Mouse (Mus musculus) stomach, embryonic 14.5 days (tissue): ENCODE data around the gene Ncmap. TPM values are rescaled to one million over a fixed set of nuclear protein-coding genes. Genes with fewer than 3 reads are reported as not detected.

ENCODE experiments used
- ATAC-seq: fragments of 200-750 bp; cut with Nextera tagmentation; 2 replicates; pipeline ENCODE4 v1.8.0; 2017; ENCODE audit warnings: low read depth, moderate TSS enrichment; ENCODE audit not compliant: insufficient number of reproducible peaks, insufficient read depth, low FRiP score
- H3K27ac ChIP-seq: fragments of 300-500 bp; sonication (generic); 2 replicates; pipeline ENCODE4 v1.5.1; 2014; ENCODE audit warnings: mild to moderate bottlenecking, low read length, moderate library complexity, mixed read lengths
- H3K27me3 ChIP-seq: fragments of 300-500 bp; sonication (generic); 2 replicates; pipeline ENCODE4 v1.6.1; 2014; ENCODE audit warnings: low read length, control low read depth, mixed read lengths; ENCODE audit not compliant: control insufficient read depth, insufficient read depth
- H3K36me3 ChIP-seq: fragments of 300-500 bp; sonication (generic); 2 replicates; pipeline ENCODE4 v1.6.1; 2014; ENCODE audit warnings: mild to moderate bottlenecking, control low read depth, low read length, moderate library complexity, mixed read lengths; ENCODE audit not compliant: control insufficient read depth, insufficient read depth
- H3K4me1 ChIP-seq: fragments of 300-500 bp; sonication (generic); 2 replicates; pipeline ENCODE4 v1.6.1; 2014; ENCODE audit warnings: low read length, control low read depth, mixed read lengths; ENCODE audit not compliant: control insufficient read depth, insufficient read depth
- H3K4me2 ChIP-seq: fragments of 300-500 bp; sonication (generic); replicated peaks from 2 replicates; pipeline ENCODE4 v1.6.1; 2014; ENCODE audit warnings: low read depth, low read length, control low read depth
- H3K4me3 ChIP-seq: fragments of 300-500 bp; sonication (generic); 2 replicates; pipeline ENCODE4 v1.5.1; 2014; ENCODE audit warnings: low read depth, low read length, control low read depth
- H3K9ac ChIP-seq: fragments of 300-500 bp; sonication (generic); replicated peaks from 2 replicates; pipeline ENCODE4 v1.6.1; 2014; ENCODE audit warnings: low read depth, mild to moderate bottlenecking, control low read depth, low read length, moderate library complexity, mixed read lengths
- H3K9me3 ChIP-seq: fragments of 300-500 bp; sonication (generic); 2 replicates; pipeline ENCODE4 v1.6.1; 2016; ENCODE audit warnings: low read depth, low read length, control low read depth; ENCODE audit not compliant: control insufficient read depth
- WGBS: fragments of 180-500 bp; shearing (Covaris S2); extraction: QIAGEN DNeasy Blood & Tissue Kit; methylation state at CpG from one replicate; pipeline ENCODE4 v1.1.7; 2014; 5-methylcytosine and 5-hydroxymethylcytosine counted together
- polyA plus RNA-seq: library from polyadenylated mRNA; unstranded; fragments of >200 nt; fragmentation: Nextera tagmentation; extraction: Ambion mirVana; gene quantifications from 2 replicates; pipeline ENCODE4 v1.2.1, GENCODE M21; 2014

Ncmap gene
- polyA plus RNA-seq, 1 experiment from 2014 or later: 21.1 TPM

DNA sequence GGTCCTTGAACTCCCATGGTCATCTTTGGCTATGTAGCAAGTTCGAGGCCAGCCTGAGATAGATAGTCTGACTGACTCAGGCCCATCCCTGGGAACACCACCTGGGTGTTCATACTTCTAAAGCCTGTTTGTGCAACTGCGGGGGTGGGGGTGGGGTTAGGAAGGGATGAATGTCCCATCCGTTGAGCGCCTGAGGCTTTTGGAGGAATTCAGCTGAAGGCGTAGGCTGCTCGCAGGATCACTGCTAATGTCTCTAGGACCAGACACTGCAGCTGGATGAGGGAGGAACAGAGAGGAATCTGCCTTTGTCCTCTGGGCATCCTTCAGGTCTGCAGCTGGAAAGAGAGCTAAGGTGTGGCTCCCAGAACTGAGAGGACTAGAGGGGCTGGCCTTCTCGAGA lies 3.4 kb downstream of the Ncmap start:
- Histone ChIP-seq H3K27ac (no peak overlapping the region), H3K9me3 (no peaks in the 10 kb centered on the region), H3K27me3 (no peaks in the 10 kb centered on the region), H3K4me3 (no peak overlapping the region), H3K4me2 (no peak overlapping the region), H3K36me3 (no peaks in the 10 kb centered on the region), H3K4me1 (no peaks in the 10 kb centered on the region), H3K9ac (no peak overlapping the region)
- ATAC-seq: no peak
- 74% methylated on average over 7 of the region's 7 CpGs for WGBS

DNA sequence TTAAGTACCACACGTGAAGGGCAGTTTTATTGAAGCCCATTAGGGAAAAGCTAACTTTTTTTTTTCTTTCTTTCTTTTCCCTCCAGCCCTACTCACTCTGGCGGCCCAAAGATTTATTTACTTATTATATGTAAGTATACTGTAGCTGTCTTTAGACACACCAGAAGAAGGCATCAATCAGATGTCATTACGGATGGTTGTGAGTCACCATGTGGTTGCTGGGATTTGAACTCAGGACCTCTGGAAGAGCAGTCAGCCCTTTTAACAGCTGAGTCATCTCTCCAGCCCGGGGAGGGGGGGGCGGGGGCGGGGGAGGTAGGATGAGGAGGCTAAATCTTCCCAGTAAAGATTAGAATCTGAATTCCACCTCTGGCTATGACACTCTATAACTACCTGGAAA lies 4.6 kb downstream of the Ncmap start:
- Histone ChIP-seq H3K4me1 (no peaks in the 10 kb centered on the region), H3K27ac (no peak overlapping the region), H3K4me3 (no peak overlapping the region), H3K4me2 (no peak overlapping the region), H3K27me3 (no peaks in the 10 kb centered on the region), H3K9me3 (no peaks in the 10 kb centered on the region), H3K9ac (no peak overlapping the region), H3K36me3 (no peaks in the 10 kb centered on the region)
- ATAC-seq: no peak
- 72% methylated on average over 6 of the region's 6 CpGs for WGBS

GRCm38 (mm10) chr4:135392801-135393200 lies 5.2 kb downstream of the Ncmap start:
- Histone ChIP-seq H3K4me1 (no peaks in the 10 kb centered on the region), H3K9me3 (no peaks in the 10 kb centered on the region), H3K36me3 (no peaks in the 10 kb centered on the region), H3K4me2 (no peak overlapping the region), H3K4me3 (no peak overlapping the region), H3K27ac (no peak overlapping the region), H3K9ac (no peak overlapping the region), H3K27me3 (no peaks in the 10 kb centered on the region)
- ATAC-seq: no peak
- 83% methylated on average over 3 of the region's 3 CpGs for WGBS

GRCm38 (mm10) chr4:135391014-135391413 lies 7.0 kb downstream of the Ncmap start:
- Histone ChIP-seq H3K9ac (no peak overlapping the region), H3K27ac (no peak overlapping the region), H3K4me2 (no peak overlapping the region), H3K27me3 (no peaks in the 10 kb centered on the region), H3K9me3 (no peaks in the 10 kb centered on the region), H3K36me3 (no peaks in the 10 kb centered on the region), H3K4me1 (no peaks in the 10 kb centered on the region), H3K4me3 (no peak overlapping the region)
- no peak for ATAC-seq
- WGBS: 57% methylated on average over 6 of the region's 6 CpGs

DNA sequence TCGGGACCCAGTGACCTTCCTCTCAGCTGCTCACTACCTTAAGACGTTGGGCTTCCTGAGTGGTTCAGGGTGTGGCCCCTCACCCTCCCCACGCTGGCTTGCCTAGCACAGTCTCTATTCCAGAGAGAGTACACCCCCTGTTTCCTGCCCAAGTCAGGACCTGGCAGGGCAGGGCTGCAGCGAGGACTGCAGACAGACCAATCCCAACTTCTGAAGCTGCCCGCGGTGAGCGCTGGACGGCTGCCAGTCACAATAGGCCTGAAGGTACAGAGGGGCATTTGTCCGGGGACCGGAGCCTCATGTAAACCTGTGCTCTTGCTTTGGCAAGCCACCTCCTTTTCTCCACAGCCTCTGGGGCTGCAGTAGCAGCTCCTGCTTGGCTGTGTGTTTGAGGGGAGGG lies 12.4 kb downstream of the Ncmap start:
- ATAC-seq: no peak
- WGBS: 61% methylated on average over 10 of the region's 10 CpGs
- H3K9me3 ChIP-seq: no peaks in the 10 kb centered on the region
- H3K36me3 ChIP-seq: no peaks in the 10 kb centered on the region
- no peak overlapping the region for H3K4me3 ChIP-seq
- H3K27ac ChIP-seq: no peak overlapping the region
- H3K27me3 ChIP-seq: no peaks in the 10 kb centered on the region
- H3K4me1 ChIP-seq: no peaks in the 10 kb centered on the region
- H3K4me2 ChIP-seq: no peak overlapping the region
- no peak overlapping the region for H3K9ac ChIP-seq

DNA sequence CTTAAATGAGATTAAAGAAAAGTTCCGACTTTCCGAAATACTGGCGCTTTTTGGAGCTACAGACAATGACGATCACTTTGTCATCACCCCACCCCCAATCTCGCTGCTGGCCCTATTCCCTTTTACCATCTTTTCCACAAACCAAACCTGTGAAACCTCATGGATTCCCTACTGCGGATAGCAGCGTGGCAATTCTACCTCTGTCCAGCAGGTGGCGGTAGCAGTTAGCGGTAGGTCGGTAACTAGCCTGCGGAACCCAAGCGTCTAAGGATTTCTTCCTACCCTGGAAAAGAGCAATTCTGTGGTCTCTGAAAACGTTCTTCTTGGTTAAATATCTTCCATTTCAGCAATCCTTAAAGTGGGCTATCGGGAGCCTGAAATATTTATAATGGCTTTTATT lies 15.7 kb downstream of the Ncmap start:
- no peak for ATAC-seq
- 4% methylated on average over 14 of the region's 14 CpGs for WGBS

DNA sequence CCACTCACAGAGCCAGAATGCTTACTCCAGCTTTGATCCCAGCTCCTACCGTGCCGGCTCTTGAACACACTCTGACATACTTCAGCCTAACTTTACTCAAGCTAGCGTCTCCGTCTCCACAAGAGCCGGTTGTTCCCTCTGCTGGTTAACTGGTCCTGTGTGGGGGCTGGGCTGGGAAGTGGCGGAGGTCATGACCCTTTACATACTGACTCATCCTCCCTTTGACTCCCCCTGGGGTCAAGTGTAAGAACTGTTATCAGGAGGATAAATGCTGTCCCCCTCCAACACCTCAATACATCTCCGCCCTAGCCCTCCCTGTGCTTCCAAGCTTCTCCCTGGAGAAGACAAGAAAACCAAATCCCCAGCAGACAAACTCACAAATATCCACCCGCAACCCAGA lies 16.7 kb downstream of the Ncmap start:
- Histone ChIP-seq H3K27ac (no peak overlapping the region), H3K4me2 (no peak overlapping the region), H3K27me3 (no peaks in the 10 kb centered on the region), H3K36me3 (no peaks in the 10 kb centered on the region), H3K4me3 (no peak overlapping the region), H3K9ac (no peak overlapping the region), H3K9me3 (no peaks in the 10 kb centered on the region), H3K4me1 (no peaks in the 10 kb centered on the region)
- no peak for ATAC-seq
- 51% methylated on average over 8 of the region's 8 CpGs for WGBS

More for the DNA sequence above, 15.7 kb downstream of the Ncmap start:
- no peaks in the 10 kb centered on the region for H3K36me3 ChIP-seq
- no peak overlapping the region for H3K27ac ChIP-seq
- no peaks in the 10 kb centered on the region for H3K27me3 ChIP-seq
- no peaks in the 10 kb centered on the region for H3K9me3 ChIP-seq
- H3K4me3 ChIP-seq: no peak overlapping the region
- H3K4me1 ChIP-seq: no peaks in the 10 kb centered on the region
- no peak overlapping the region for H3K4me2 ChIP-seq
- no peak overlapping the region for H3K9ac ChIP-seq

- H3K9me3 ChIP-seq: no peaks in the 10 kb centered on the region
- no peak overlapping the region for H3K9ac ChIP-seq
- no peaks in the 10 kb centered on the region for H3K4me1 ChIP-seq
- H3K36me3 ChIP-seq: no peaks in the 10 kb centered on the region
- H3K27me3 ChIP-seq: no peaks in the 10 kb centered on the region
- no peak overlapping the region for H3K4me2 ChIP-seq
- no peak for ATAC-seq
- H3K4me3 ChIP-seq: no peak overlapping the region
- WGBS: 79% methylated on average over 11 of the region's 11 CpGs
- no peak overlapping the region for H3K27ac ChIP-seq
These were observed 20.8 kb downstream of the Ncmap start for GRCm38 (mm10) chr4:135377241-135377640.

- H3K9ac ChIP-seq: no peak overlapping the region
- no peak overlapping the region for H3K4me3 ChIP-seq
- WGBS: 64% methylated on average over 3 of the region's 3 CpGs
- H3K9me3 ChIP-seq: no peaks in the 10 kb centered on the region
- H3K27ac ChIP-seq: no peak overlapping the region
- no peaks in the 10 kb centered on the region for H3K36me3 ChIP-seq
- ATAC-seq: no peak
- H3K27me3 ChIP-seq: no peaks in the 10 kb centered on the region
- H3K4me1 ChIP-seq: no peaks in the 10 kb centered on the region
- no peak overlapping the region for H3K4me2 ChIP-seq
These were observed 22.6 kb downstream of the Ncmap start for GRCm38 (mm10) chr4:135375444-135375843.
